Mouse (Mus musculus) CH12.LX (cell line): ENCODE results near the gene Kcnj5. TPM values are rescaled to one million over a fixed set of nuclear protein-coding genes. Genes with fewer than 3 reads are reported as not detected.

Experiments
- DNase-seq: peaks from one replicate; pipeline ENCODE4 v3.0.0-alpha.2; 2013; ENCODE audit errors: extremely low read depth
- H3K27ac ChIP-seq: 2 replicates; pipeline ENCODE4 v1.5.1; 2012; ENCODE audit warnings: low read depth, mild to moderate bottlenecking, control low read depth, moderate library complexity; ENCODE audit not compliant: insufficient read depth
- H3K27me3 ChIP-seq: replicated peaks from 2 replicates; pipeline ENCODE3; 2012; ENCODE audit warnings: inconsistent platforms
- H3K36me3 ChIP-seq, 2 experiments: replicated peaks in 1 of 2; 2 replicates each; pipeline versions ENCODE3 to v1.6.1; 2012; ENCODE audit warnings: inconsistent platforms in 1 of 2, low read length in 1 of 2, mild to moderate bottlenecking in 1 of 2, mixed read lengths in 1 of 2, moderate library complexity in 1 of 2; ENCODE audit not compliant: control insufficient read depth in 1 of 2, insufficient read depth in 1 of 2
- H3K4me1 ChIP-seq, 2 experiments: 2 replicates each; pipeline ENCODE4 v1.6.1; 2012; ENCODE audit warnings: inconsistent platforms in 1 of 2, moderate library complexity in 1 of 2; ENCODE audit not compliant: insufficient read depth in 2 of 2, control insufficient read depth in 1 of 2
- H3K4me2 ChIP-seq: 2 replicates; pipeline ENCODE4 v1.6.1; 2012; ENCODE audit warnings: low read depth, mild to moderate bottlenecking, control low read depth; ENCODE audit not compliant: poor library complexity, insufficient read depth, severe bottlenecking
- H3K4me3 ChIP-seq, 3 experiments: fragments of 150-350 bp in 1 of 3; sonication (generic) in 1 of 3; replicated peaks in 1 of 3; 2 replicates each; pipeline versions ENCODE3 to v1.5.1; 2011 to 2012; ENCODE audit warnings: low read depth in 2 of 3, low read length in 2 of 3, mild to moderate bottlenecking in 2 of 3, moderate library complexity in 2 of 3, control low read depth in 1 of 3, improper control_type of control experiment in 1 of 3, inconsistent platforms in 1 of 3, mixed read lengths in 1 of 3; ENCODE audit not compliant: poor library complexity in 1 of 3
- H3K79me2 ChIP-seq: replicated peaks from 2 replicates; pipeline ENCODE4 v1.6.1; 2012; ENCODE audit warnings: mild to moderate bottlenecking, moderate library complexity; ENCODE audit not compliant: control insufficient read depth, poor library complexity, insufficient read depth, severe bottlenecking; ENCODE audit errors: extremely low read depth
- H3K9ac ChIP-seq: 2 replicates; pipeline ENCODE4 v1.6.1; 2012; ENCODE audit warnings: low read depth, mild to moderate bottlenecking, control low read depth, moderate library complexity; ENCODE audit not compliant: insufficient read depth
- H3K9me3 ChIP-seq: replicated peaks from 2 replicates; pipeline ENCODE3; 2012; ENCODE audit warnings: low read length, inconsistent platforms, mixed read lengths
- E2F4 ChIP-seq: IDR thresholded peaks from 2 replicates; pipeline ENCODE4 v1.6.1; 2011; ENCODE audit warnings: low read depth, low read length, improper control_type of control experiment; ENCODE audit not compliant: insufficient replicate concordance
- EP300 ChIP-seq: IDR thresholded peaks from 2 replicates; pipeline ENCODE4 v1.6.1; 2011; ENCODE audit warnings: low read length, improper control_type of control experiment
- GABPA ChIP-seq: IDR thresholded peaks from 2 replicates; pipeline ENCODE4 v1.6.1; 2012; ENCODE audit warnings: low read depth, low read length, improper control_type of control experiment, inconsistent platforms; ENCODE audit not compliant: insufficient replicate concordance
- HCFC1 ChIP-seq: IDR thresholded peaks from 2 replicates; pipeline ENCODE4 v1.6.1; 2012; ENCODE audit warnings: low read depth, mild to moderate bottlenecking, inconsistent platforms, low read length, improper control_type of control experiment
- IRF4 ChIP-seq: IDR thresholded peaks from 2 replicates; pipeline ENCODE4 v1.6.1; 2014; ENCODE audit warnings: low read depth, mild to moderate bottlenecking, inconsistent platforms, low read length, improper control_type of control experiment
- MAFK ChIP-seq: IDR thresholded peaks from 2 replicates; pipeline ENCODE4 v1.6.1; 2011; ENCODE audit warnings: low read length, improper control_type of control experiment; ENCODE audit not compliant: insufficient replicate concordance
- MAX ChIP-seq: IDR thresholded peaks from 2 replicates; pipeline ENCODE4 v1.6.1; 2011; ENCODE audit warnings: low read length, improper control_type of control experiment
- MAZ ChIP-seq: IDR thresholded peaks from 2 replicates; pipeline ENCODE4 v1.6.1; 2012; ENCODE audit warnings: low read depth, mild to moderate bottlenecking, inconsistent platforms, low read length, improper control_type of control experiment, moderate library complexity
- MXI1 ChIP-seq: IDR thresholded peaks from 2 replicates; pipeline ENCODE4 v1.6.1; 2011; ENCODE audit warnings: mild to moderate bottlenecking, low read depth, low read length, improper control_type of control experiment
- MYC ChIP-seq: IDR thresholded peaks from 2 replicates; pipeline ENCODE4 v1.6.1; 2011; ENCODE audit warnings: low read depth, mild to moderate bottlenecking, improper control_type of control experiment, low read length
- NELFE ChIP-seq: IDR thresholded peaks from 2 replicates; pipeline ENCODE4 v1.6.1; 2011; ENCODE audit warnings: low read depth, low read length, improper control_type of control experiment
- NRF1 ChIP-seq: IDR thresholded peaks from 2 replicates; pipeline ENCODE4 v1.6.1; 2014; ENCODE audit warnings: low read depth, mild to moderate bottlenecking, inconsistent platforms, low read length, improper control_type of control experiment, moderate library complexity
- POLR2A ChIP-seq: IDR thresholded peaks from 2 replicates; pipeline ENCODE4 v1.6.1; 2011; ENCODE audit warnings: low read depth, mild to moderate bottlenecking, improper control_type of control experiment, low read length
- POLR2AphosphoS2 ChIP-seq: IDR thresholded peaks from 2 replicates; pipeline ENCODE4 v1.6.1; 2011; ENCODE audit warnings: low read depth, low read length, improper control_type of control experiment
- RAD21 ChIP-seq: IDR thresholded peaks from 2 replicates; pipeline ENCODE4 v1.6.1; 2011; ENCODE audit warnings: low read depth, mild to moderate bottlenecking, low read length, improper control_type of control experiment, moderate library complexity
- SMC3 ChIP-seq: IDR thresholded peaks from 2 replicates; pipeline ENCODE4 v1.6.1; 2011; ENCODE audit warnings: low read depth, low read length, improper control_type of control experiment
- TBP ChIP-seq: conservative IDR thresholded peaks from 2 replicates; pipeline ENCODE4 v1.6.1; 2011; ENCODE audit warnings: low read depth, low read length, improper control_type of control experiment
- UBTF ChIP-seq: IDR thresholded peaks from 2 replicates; pipeline ENCODE4 v1.6.1; 2012; ENCODE audit warnings: low read depth, mild to moderate bottlenecking, inconsistent platforms, low read length, improper control_type of control experiment, moderate library complexity
- USF1 ChIP-seq: IDR thresholded peaks from 2 replicates; pipeline ENCODE4 v1.6.1; 2014; ENCODE audit warnings: low read depth, mild to moderate bottlenecking, inconsistent platforms, low read length, improper control_type of control experiment
- ZKSCAN1 ChIP-seq: IDR thresholded peaks from 2 replicates; pipeline ENCODE4 v1.6.1; 2012; ENCODE audit warnings: low read depth, inconsistent platforms, low read length, improper control_type of control experiment, borderline replicate concordance
- ZMIZ1 ChIP-seq: IDR thresholded peaks from 2 replicates; pipeline ENCODE4 v1.6.1; 2012; ENCODE audit warnings: low read depth, mild to moderate bottlenecking, inconsistent platforms, low read length, improper control_type of control experiment
- dilution Hi-C: fragments of 300-500 bp; cut with MboI; formaldehyde crosslinking; loops from 2 replicates; pipeline ENCODE4 v1.14.3; 2020; ENCODE audit warnings: low sequenced_read_pairs; ENCODE audit not compliant: extremely low pct_unique_long_range_greater_than_20kb, extremely low pct_ligation_motif_present
- in situ Hi-C: fragments of 300-500 bp; cut with MboI; formaldehyde crosslinking; loops from 3 replicates; pipeline ENCODE4 v1.14.3; 2019; ENCODE audit warnings: low sequenced_read_pairs, low pct_ligation_motif_present, low pct_unique_long_range_greater_than_20kb, mixed read lengths
- polyA plus RNA-seq: library from polyadenylated mRNA; unstranded; fragments of >175 nt; gene quantifications from 2 replicates; pipeline ENCODE4 v1.2.1, GENCODE M21; 2012; ENCODE audit warnings: low read depth; ENCODE audit not compliant: insufficient read length
- total RNA-seq, 2 experiments: library from RNA; depleted of rRNA; stranded (reverse); fragments of 300-350 nt in 1 of 2; fragments of >200 nt in 1 of 2; gene quantifications; 2 replicates each; pipeline ENCODE4 v1.2.3; 2012 to 2014

The Kcnj5 gene
- total and polyA plus RNA-seq, 3 experiments = not detected

DNA sequence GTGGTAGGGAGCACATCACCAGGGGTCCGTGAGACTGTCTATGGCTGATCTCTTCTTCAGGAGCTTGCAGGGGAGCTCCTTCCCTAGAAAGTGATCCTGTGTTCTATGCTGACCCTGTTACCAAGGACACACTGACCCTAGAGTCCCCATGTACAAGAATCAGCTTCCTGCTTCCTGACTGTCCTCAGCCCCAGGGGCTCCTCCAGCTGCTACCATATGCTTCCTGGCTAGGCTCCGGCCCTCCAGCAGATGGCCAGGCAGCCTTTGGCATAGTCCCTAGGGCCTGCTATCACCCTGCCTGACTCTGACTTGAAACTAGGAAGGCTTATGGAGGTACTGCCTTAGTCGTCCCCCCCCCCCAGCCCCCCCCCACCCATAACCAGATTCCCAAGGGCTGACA is 24.0 kb downstream of the Kcnj5 start:
- no peak overlapping the region for H3K4me2 ChIP-seq
- no peak for DNase-seq
- in situ Hi-C loops (no loop called here), dilution Hi-C loops (no loop called here)
- no peaks in the 10 kb centered on the region for H3K79me2 ChIP-seq
- no peaks in the 10 kb centered on the region for H3K27me3 ChIP-seq
- no peak overlapping the region for H3K27ac ChIP-seq
- no peak overlapping the region for H3K9ac ChIP-seq
- H3K9me3 ChIP-seq = no peaks in the 10 kb centered on the region
- H3K36me3 ChIP-seq = no peaks in the 10 kb centered on the region
- H3K4me3 ChIP-seq = no peak overlapping the region
- peaks cover 0 to 3% of the 10 kb centered on the region in 2 experiments; a peak in 1 of 4 replicates for H3K4me1 ChIP-seq
- TF ChIP-seq TBP = no peak

- dilution Hi-C loops = no loop called here
- no peaks in the 10 kb centered on the region for H3K27me3 ChIP-seq
- no peak for DNase-seq
- H3K4me3 ChIP-seq = no peak overlapping the region
- no peaks in the 10 kb centered on the region for H3K36me3 ChIP-seq
- no peaks in the 10 kb centered on the region for H3K9me3 ChIP-seq
- in situ Hi-C loops = no loop called here
- H3K9ac ChIP-seq = no peak overlapping the region
- no peaks in the 10 kb centered on the region for H3K79me2 ChIP-seq
- no peak overlapping the region for H3K4me2 ChIP-seq
- TF ChIP-seq MYC = no peak
- TF ChIP-seq SMC3 = no peak
- TF ChIP-seq E2F4 = no peak
- TF ChIP-seq GABPA = no peak
- no peak for TF ChIP-seq ZKSCAN1
- no peak for TF ChIP-seq NRF1
- TF ChIP-seq UBTF = no peak
- TF ChIP-seq MAX = no peak
- TF ChIP-seq MAZ = no peak
- TF ChIP-seq HCFC1 = no peak
- TF ChIP-seq MXI1 = no peak
- TF ChIP-seq EP300 = no peak
- no peak for TF ChIP-seq NELFE
- no peak for TF ChIP-seq POLR2A
- no peak for TF ChIP-seq POLR2AphosphoS2
- no peak for TF ChIP-seq USF1
- no peak for TF ChIP-seq MAFK
- no peak for TF ChIP-seq RAD21
- no peak for TF ChIP-seq IRF4
- no peak for TF ChIP-seq ZMIZ1
- H3K4me1 ChIP-seq = peaks cover 16 to 35% of the 10 kb centered on the region in 2 experiments
- no peak overlapping the region for H3K27ac ChIP-seq
These were observed 28.2 kb downstream of the Kcnj5 start for GRCm38 (mm10) chr9:32315999-32316398.
